Mouse (Mus musculus): ENCODE measurements at regions not wholly inside any gene's neighbourhood (a gene's known extent, or its start where the extent isn't known, plus 50 kb on each side); places are given as distances from the start of the nearest gene placed in this dataset.

- no peak for DNase-seq
Observed at GRCm38 (mm10) chr8:128236097-128236496, 122.3 kb upstream of the Nrp1 start.

GRCm38 (mm10) chr8:128238948-128239347 lies 119.5 kb upstream of the Nrp1 start:
- DNase-seq, result no peak

GRCm38 (mm10) chr8:128239783-128240182 lies 118.6 kb upstream of the Nrp1 start:
- no peak for DNase-seq

- no peak for DNase-seq
Observed at GRCm38 (mm10) chr8:128241200-128241599, 117.2 kb upstream of the Nrp1 start.

- no peak for DNase-seq
Observed at GRCm38 (mm10) chr8:128242465-128243251, 115.7 kb upstream of the Nrp1 start.

- no peak for DNase-seq
Observed at GRCm38 (mm10) chr8:128251723-128252122, 106.7 kb upstream of the Nrp1 start.

GRCm38 (mm10) chr8:128260836-128261235 lies 97.6 kb upstream of the Nrp1 start:
- no peak for DNase-seq

GRCm38 (mm10) chr8:128261367-128261766 lies 97.0 kb upstream of the Nrp1 start:
- DNase-seq, result no peak

- DNase-seq, result no peak
Observed at GRCm38 (mm10) chr8:128263251-128263947, 95.0 kb upstream of the Nrp1 start.

- DNase-seq, result peak; percentile 42
Observed at GRCm38 (mm10) chr8:128267261-128267660, 91.1 kb upstream of the Nrp1 start.

GRCm38 (mm10) chr8:128268010-128268409 lies 90.4 kb upstream of the Nrp1 start:
- no peak for DNase-seq

GRCm38 (mm10) chr8:128269546-128269945 lies 88.9 kb upstream of the Nrp1 start:
- DNase-seq, result no peak

- DNase-seq, result peak; percentile 73
Observed at GRCm38 (mm10) chr8:128272866-128273344, 85.5 kb upstream of the Nrp1 start.

GRCm38 (mm10) chr8:128276475-128276874 lies 81.9 kb upstream of the Nrp1 start:
- no peak for DNase-seq

- no peak for DNase-seq
Observed at GRCm38 (mm10) chr8:128282802-128283201, 75.6 kb upstream of the Nrp1 start.

GRCm38 (mm10) chr8:128283365-128283764 lies 75.0 kb upstream of the Nrp1 start:
- DNase-seq, result no peak

GRCm38 (mm10) chr8:128284816-128285215 lies 73.6 kb upstream of the Nrp1 start:
- DNase-seq, result no peak

- no peak for DNase-seq
Observed at GRCm38 (mm10) chr8:128290076-128290475, 68.3 kb upstream of the Nrp1 start.

- DNase-seq, result no peak
Observed at GRCm38 (mm10) chr8:128292394-128292793, 66.0 kb upstream of the Nrp1 start.

GRCm38 (mm10) chr8:128296728-128297380 lies 61.5 kb upstream of the Nrp1 start:
- DNase-seq, result no peak

- DNase-seq, result no peak
Observed at GRCm38 (mm10) chr8:128302322-128302721, 56.1 kb upstream of the Nrp1 start.

All from heart, postnatal 4 days (tissue).